Mouse (Mus musculus) adrenal gland, postnatal 10 days (tissue): Measurements from ENCODE around the gene Ddx11. TPM values are rescaled to one million over a fixed set of nuclear protein-coding genes. Genes with fewer than 3 reads are reported as not detected.

Source experiments
- DNase-seq: peaks from one replicate; pipeline ENCODE4 v3.0.0; 2021; ENCODE audit warnings: mixed read lengths
- long read RNA-seq, 2 experiments: library from polyadenylated mRNA; stranded (forward); transcript quantifications; one replicate each; pipeline ENCODE4 v2.0.0; 2021
- total RNA-seq, 2 experiments: library from RNA; stranded (reverse); gene quantifications; 2 replicates each; pipeline ENCODE4 v1.2.3; 2021

Ddx11 gene
- 1 to 10 TPM; 5.4 to 8.6 TPM for total RNA-seq
- long read RNA-seq, experiment 1, full-length matches to known transcripts = 3 of 5 reads
- long read RNA-seq, experiment 1, partial matches to known transcripts = 0 of 5 reads
- long read RNA-seq, experiment 1, other reads (novel, unspliced or antisense) = 2 of 5 reads
- long read RNA-seq, experiment 2, full-length matches to known transcripts = 2 of 7 reads
- long read RNA-seq, experiment 2, partial matches to known transcripts = 0 of 7 reads
- long read RNA-seq, experiment 2, other reads (novel, unspliced or antisense) = 5 of 7 reads

- DNase-seq = peak; percentile 97
These were observed at the start of gene Ddx11 for GRCm38 (mm10) chr17:66123066-66123815. Gene Ddx11, plus strand, starts transcription at chr17:66123520.

- no peak for DNase-seq
These were observed 49.3 kb upstream of the Ddx11 start for GRCm38 (mm10) chr17:66073971-66074370.

- DNase-seq = peak; percentile 11
These were observed 47.5 kb upstream of the Ddx11 start for GRCm38 (mm10) chr17:66075827-66076173.

- peak; percentile 59 for DNase-seq
These were observed 47.0 kb upstream of the Ddx11 start for GRCm38 (mm10) chr17:66076174-66076927.

GRCm38 (mm10) chr17:66076934-66077333 lies 46.4 kb upstream of the Ddx11 start, which contains the start of gene Ankrd12:
Gene Ankrd12, minus strand, starts transcription at chr17:66077089.
- DNase-seq = peak; percentile 98

- no peak for DNase-seq
These were observed 45.9 kb upstream of the Ddx11 start for GRCm38 (mm10) chr17:66077437-66077850.

- DNase-seq = no peak
These were observed 38.8 kb upstream of the Ddx11 start for GRCm38 (mm10) chr17:66084486-66084885.

- DNase-seq = no peak
These were observed 38.3 kb upstream of the Ddx11 start for GRCm38 (mm10) chr17:66085038-66085437.

- no peak for DNase-seq
These were observed 33.1 kb upstream of the Ddx11 start for GRCm38 (mm10) chr17:66090251-66090650.

- DNase-seq = no peak
These were observed 31.9 kb upstream of the Ddx11 start for GRCm38 (mm10) chr17:66091392-66091791.

- no peak for DNase-seq
These were observed 31.3 kb upstream of the Ddx11 start for GRCm38 (mm10) chr17:66092065-66092464.

- DNase-seq = no peak
These were observed 30.7 kb upstream of the Ddx11 start for GRCm38 (mm10) chr17:66092664-66093063.

GRCm38 (mm10) chr17:66100566-66101379 lies 22.5 kb upstream of the Ddx11 start:
- DNase-seq = no peak

- DNase-seq = peak; percentile 96
These were observed 21.7 kb upstream of the Ddx11 start, which contains the start of gene Ndufv2 for GRCm38 (mm10) chr17:66101380-66102330. Gene Ndufv2, minus strand, starts transcription at chr17:66101559.

GRCm38 (mm10) chr17:66104076-66104475 lies 19.2 kb upstream of the Ddx11 start:
- DNase-seq = no peak

GRCm38 (mm10) chr17:66106601-66107267 lies 16.6 kb upstream of the Ddx11 start:
- peak; percentile 80 for DNase-seq

GRCm38 (mm10) chr17:66107466-66107865 lies 15.9 kb upstream of the Ddx11 start:
- DNase-seq = no peak

- no peak for DNase-seq
These were observed 15.1 kb upstream of the Ddx11 start for GRCm38 (mm10) chr17:66108198-66108597.

GRCm38 (mm10) chr17:66110746-66111145 lies 12.6 kb upstream of the Ddx11 start:
- DNase-seq = no peak

- peak; percentile 93 for DNase-seq
These were observed 11.8 kb upstream of the Ddx11 start, which contains the start of gene Washc1 for GRCm38 (mm10) chr17:66111402-66111959. Gene Washc1, plus strand, starts transcription at chr17:66111545.
